Mouse (Mus musculus) cerebellum, adult 2 months (tissue): ENCODE measurements around the gene Oasl1. TPM values are rescaled to one million over a fixed set of nuclear protein-coding genes. Genes with fewer than 3 reads are reported as not detected.

Experiments
- DNase-seq, 2 experiments: peaks; one replicate each; pipeline ENCODE4 v3.0.0; 2021
- H3K27ac ChIP-seq: fragments of 200-500 bp; 2 replicates; pipeline ENCODE4 v1.5.1; 2012; ENCODE audit warnings: low read length, control low read depth, inconsistent platforms; ENCODE audit not compliant: insufficient read depth
- H3K27me3 ChIP-seq: fragments of 200-500 bp; 2 replicates; pipeline ENCODE4 v1.6.1; 2012; ENCODE audit warnings: inconsistent platforms, mild to moderate bottlenecking, low read length, moderate library complexity; ENCODE audit not compliant: control insufficient read depth, insufficient read depth
- H3K4me1 ChIP-seq: fragments of 200-500 bp; 2 replicates; pipeline ENCODE4 v1.6.1; 2011; ENCODE audit warnings: low read length; ENCODE audit not compliant: control insufficient read depth, insufficient read depth
- H3K4me3 ChIP-seq: fragments of 200-500 bp; replicated peaks from 2 replicates; pipeline ENCODE3; 2011; ENCODE audit warnings: mild to moderate bottlenecking, low read depth, low read length, control low read depth; ENCODE audit not compliant: insufficient read depth
- CTCF ChIP-seq: fragments of 200-500 bp; IDR thresholded peaks from 2 replicates; pipeline ENCODE4 v1.5.1; 2011; ENCODE audit warnings: low read depth, mild to moderate bottlenecking, control low read depth, low read length, moderate library complexity, borderline replicate concordance; ENCODE audit not compliant: insufficient read depth
- POLR2A ChIP-seq: fragments of 200-500 bp; IDR thresholded peaks from 2 replicates; pipeline ENCODE4 v1.6.1; 2011; ENCODE audit warnings: low read length, control low read depth, borderline replicate concordance; ENCODE audit not compliant: insufficient read depth
- WGBS: fragments of 180-500 bp; shearing (Covaris S2); methylation state at CpG from one replicate; pipeline ENCODE4 v1.1.7; 2018; 5-methylcytosine and 5-hydroxymethylcytosine counted together
- polyA plus RNA-seq: library from polyadenylated mRNA; depleted of rRNA; stranded (reverse); fragments of >200 nt; gene quantifications from 2 replicates; pipeline ENCODE4 v1.2.3, GENCODE M21; 2012

Oasl1 gene
- polyA plus RNA-seq, 1 experiment: 0.46 TPM

DNA sequence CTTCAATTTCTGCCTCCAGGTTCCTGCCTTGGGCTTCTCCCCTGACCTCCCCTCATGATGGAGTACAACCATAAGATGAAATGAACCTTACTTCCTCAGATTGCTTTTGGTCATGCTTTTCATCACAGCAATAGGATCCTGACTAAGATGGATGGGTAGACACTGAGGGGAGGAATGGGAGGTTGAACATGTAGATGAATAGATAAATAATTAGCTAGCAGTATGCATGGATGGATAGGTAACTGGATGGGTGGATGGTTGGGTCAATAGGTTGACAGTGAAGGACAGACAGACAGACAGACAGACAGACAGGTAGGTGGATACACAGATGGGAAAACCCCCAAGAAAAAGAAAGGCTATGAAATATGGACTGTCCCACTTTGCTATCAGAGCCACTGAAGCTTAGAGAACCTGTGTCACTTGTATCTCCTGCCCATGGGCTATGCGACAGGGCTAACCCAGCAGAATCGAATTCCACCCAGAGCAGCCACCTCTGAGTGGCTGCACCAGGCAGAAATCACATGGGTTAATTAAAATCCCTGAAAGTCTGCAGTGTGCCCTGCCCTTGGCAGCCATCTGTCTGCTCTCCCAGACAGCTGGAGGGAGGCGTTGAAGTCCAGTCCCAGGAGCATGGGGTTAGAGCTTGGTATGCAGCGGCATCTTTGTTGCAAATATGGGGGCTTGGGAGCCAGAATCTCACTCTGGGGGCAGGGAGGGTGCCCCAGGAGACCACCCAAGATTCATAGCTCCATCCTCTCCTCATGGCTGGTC lies 38.7 kb downstream of the Oasl1 start:
- Histone ChIP-seq H3K4me3 (no peak overlapping the region), H3K4me1 (no peaks in the 10 kb centered on the region), H3K27ac (no peak overlapping the region), H3K27me3 (no peaks in the 10 kb centered on the region)
- 10% methylated on average over 4 of the region's 4 CpGs for WGBS
- TF ChIP-seq POLR2A (no peak), CTCF (no peak)
- DNase-seq: no peak

- 0 out of 2 replicates have a peak, but pooled peaks cover 5% of the 10 kb centered on the region for H3K4me1 ChIP-seq
- TF ChIP-seq POLR2A (no peak), CTCF (no peak)
- 78% methylated on average over 7 of the region's 7 CpGs for WGBS
- DNase-seq: no peak
- no peak overlapping the region for H3K4me3 ChIP-seq
- no peak overlapping the region for H3K27ac ChIP-seq
- H3K27me3 ChIP-seq: no peaks in the 10 kb centered on the region
These were observed 41.4 kb downstream of the Oasl1 start for GRCm38 (mm10) chr5:114964315-114964966.

- 77% methylated on average over 17 of the region's 17 CpGs for WGBS
- no peaks in the 10 kb centered on the region for H3K27me3 ChIP-seq
- no peak overlapping the region for H3K4me3 ChIP-seq
- 0 out of 2 replicates have a peak, but pooled peaks cover 5% of the 10 kb centered on the region for H3K4me1 ChIP-seq
- TF ChIP-seq POLR2A (no peak), CTCF (no peak)
- no peak for DNase-seq
- H3K27ac ChIP-seq: no peak overlapping the region
These were observed 42.2 kb downstream of the Oasl1 start for GRCm38 (mm10) chr5:114964967-114965898.

DNA sequence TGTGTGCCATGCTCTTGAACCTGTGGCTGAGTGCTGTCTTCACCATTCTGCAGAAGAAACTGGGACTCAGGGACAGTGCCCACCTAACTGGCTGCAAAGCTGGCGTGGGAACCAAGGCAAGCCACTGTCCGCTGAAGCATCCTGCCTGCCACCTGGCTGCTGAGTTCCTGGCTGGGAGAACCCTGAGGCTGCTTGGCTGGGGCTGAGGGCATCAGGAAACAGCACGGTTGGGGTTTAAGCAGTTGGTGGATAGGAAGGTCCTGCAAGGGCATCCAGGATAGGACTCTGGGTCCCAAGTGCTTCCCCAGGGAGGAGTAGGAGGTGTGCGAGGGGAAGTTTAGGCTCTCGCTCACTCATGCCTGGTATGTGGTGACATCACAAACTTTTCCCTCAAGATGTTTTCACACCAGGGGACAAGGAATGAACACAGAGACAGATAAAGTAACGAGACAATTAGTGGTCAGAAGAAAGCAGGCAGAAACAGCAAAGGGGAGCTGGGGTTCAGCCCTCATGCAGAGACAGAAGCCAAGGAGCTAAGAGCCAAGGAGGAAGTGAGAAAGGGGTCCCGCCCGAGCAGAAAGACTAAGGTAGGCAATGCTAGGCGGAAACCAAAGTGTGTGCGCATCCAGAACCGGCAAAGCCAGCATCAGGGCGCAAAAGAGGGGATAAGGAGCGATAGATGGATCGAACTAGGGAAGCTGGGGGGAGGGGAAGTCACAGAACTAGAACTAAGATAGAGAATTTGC lies 44.7 kb downstream of the Oasl1 start:
- TF ChIP-seq POLR2A (no peak), CTCF (no peak)
- DNase-seq: no peak
- H3K4me3 ChIP-seq: no peak overlapping the region
- no peak overlapping the region for H3K27ac ChIP-seq
- H3K4me1 ChIP-seq: 0 out of 2 replicates have a peak, but pooled peaks cover 5% of the 10 kb centered on the region
- 35% methylated on average over 14 of the region's 14 CpGs for WGBS
- H3K27me3 ChIP-seq: no peaks in the 10 kb centered on the region

DNA sequence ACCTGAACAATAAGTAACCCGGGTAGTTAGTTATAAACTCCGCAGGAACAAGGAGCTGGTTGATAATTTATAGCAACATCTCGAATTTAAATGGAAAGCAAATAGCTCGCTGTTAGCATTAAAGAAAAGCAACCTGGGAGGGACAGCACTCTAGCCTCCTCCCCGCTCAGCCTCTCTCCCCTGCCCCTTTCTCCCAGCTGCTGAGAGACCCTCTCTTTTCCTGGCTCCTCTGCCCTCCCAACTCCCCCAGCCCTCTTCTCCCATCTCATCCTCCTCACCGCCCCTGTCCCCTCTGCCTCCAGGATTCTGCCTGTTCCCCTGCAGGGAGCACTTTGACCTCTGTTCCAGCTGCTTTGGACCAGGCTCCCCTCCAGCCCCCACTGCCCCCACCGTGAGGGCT lies 45.6 kb downstream of the Oasl1 start:
- TF ChIP-seq CTCF (no peak), POLR2A (no peak)
- no peaks in the 10 kb centered on the region for H3K27me3 ChIP-seq
- H3K27ac ChIP-seq: no peak overlapping the region
- no peak for DNase-seq
- 0 out of 2 replicates have a peak, but pooled peaks cover 5% of the 10 kb centered on the region for H3K4me1 ChIP-seq
- no peak overlapping the region for H3K4me3 ChIP-seq
- 40% methylated on average over 7 of the region's 7 CpGs for WGBS

- no peak overlapping the region for H3K27ac ChIP-seq
- H3K4me1 ChIP-seq: 0 out of 2 replicates have a peak, but pooled peaks cover 5% of the 10 kb centered on the region
- no peak overlapping the region for H3K4me3 ChIP-seq
- DNase-seq: no peak
- no peaks in the 10 kb centered on the region for H3K27me3 ChIP-seq
- 22% methylated on average over 4 of the region's 4 CpGs for WGBS
- TF ChIP-seq POLR2A: no peak
- TF ChIP-seq CTCF: no peak
These were observed 46.0 kb downstream of the Oasl1 start for GRCm38 (mm10) chr5:114969064-114969463.
